Mouse (Mus musculus): ENCODE measurements around the gene Gm14327. TPM values are rescaled to one million over a fixed set of nuclear protein-coding genes. Genes with fewer than 3 reads are reported as not detected.
"Not testable (repeated sequence)": the region's sequence is repeated elsewhere in the genome, so short reads cannot be mapped to it uniquely, and the experiment has no call there.

Gm14327 gene
- polyA plus RNA-seq (2016; fragmentation: Nextera tagmentation; extraction: Ambion mirVana), result 2.0 and 2.1 TPM in 2 replicates

- not testable (repeated sequence) for H3K27me3 ChIP-seq (ENCODE audit: poor library complexity, severe bottlenecking); H3K9me3 ChIP-seq; H3K36me3 ChIP-seq (replicated peaks); H3K27ac ChIP-seq; H3K4me1 ChIP-seq; DNase-seq (ENCODE audit: extremely low spot score, low spot score)
- WGBS, result 61% methylated on average over 10 of the region's 13 CpGs
- H3K4me3 ChIP-seq, result peak within 1 kb of the TSS; percentile 32; the same call in 1 of the 2 replicates
Measured at GRCm38 (mm10) chr2:177897046-177897578, at the start of gene Gm14327. TSS of gene Gm14327 (plus strand) at chr2:177897096.

- H3K9me3 ChIP-seq; DNase-seq (ENCODE audit: extremely low spot score, low spot score); H3K27me3 ChIP-seq (ENCODE audit: poor library complexity, severe bottlenecking); H3K36me3 ChIP-seq (replicated peaks); H3K4me1 ChIP-seq; H3K4me3 ChIP-seq; H3K27ac ChIP-seq: not testable (repeated sequence)
- WGBS, result 86% methylated on average over 2 of the region's 2 CpGs
Measured at GRCm38 (mm10) chr2:177862254-177862653, 34.6 kb upstream of the Gm14327 start.

- not testable (repeated sequence) for H3K27ac ChIP-seq; H3K4me3 ChIP-seq; H3K9me3 ChIP-seq; DNase-seq (ENCODE audit: extremely low spot score, low spot score); H3K4me1 ChIP-seq; H3K27me3 ChIP-seq (ENCODE audit: poor library complexity, severe bottlenecking); H3K36me3 ChIP-seq (replicated peaks)
- 93% methylated on average over 14 of the region's 14 CpGs for WGBS
Measured at GRCm38 (mm10) chr2:177887743-177888142, 9.2 kb upstream of the Gm14327 start.

GRCm38 (mm10) chr2:177898171-177898570, 1.3 kb downstream of the Gm14327 start:
- not testable (repeated sequence) for H3K27me3 ChIP-seq (ENCODE audit: poor library complexity, severe bottlenecking); H3K9me3 ChIP-seq; DNase-seq (ENCODE audit: extremely low spot score, low spot score); H3K4me3 ChIP-seq; H3K36me3 ChIP-seq (replicated peaks); H3K4me1 ChIP-seq; H3K27ac ChIP-seq
- 84% methylated on average over 2 of the region's 3 CpGs for WGBS

- not testable (repeated sequence) for H3K4me3 ChIP-seq; H3K4me1 ChIP-seq; H3K27me3 ChIP-seq (ENCODE audit: poor library complexity, severe bottlenecking); H3K36me3 ChIP-seq (replicated peaks); H3K27ac ChIP-seq; H3K9me3 ChIP-seq; DNase-seq (ENCODE audit: extremely low spot score, low spot score)
- 92% methylated on average over 5 of the region's 12 CpGs for WGBS
Measured at GRCm38 (mm10) chr2:177903276-177903675, 6.4 kb downstream of the Gm14327 start.

GRCm38 (mm10) chr2:177925563-177926103, 28.7 kb downstream of the Gm14327 start, which contains the start of gene Zfp972:
TSS of gene Zfp972 (minus strand) at chr2:177925613.
- not testable (repeated sequence) for H3K27ac ChIP-seq; DNase-seq (ENCODE audit: extremely low spot score, low spot score); H3K4me3 ChIP-seq; H3K27me3 ChIP-seq (ENCODE audit: poor library complexity, severe bottlenecking); H3K4me1 ChIP-seq; H3K36me3 ChIP-seq (replicated peaks); H3K9me3 ChIP-seq
- WGBS, result 61% methylated on average over 4 of the region's 5 CpGs

Other genes with a start within 250 kb of the Gm14327 start
- gene Gm14322, start 137.8 kb upstream of the Gm14327 start, polyA plus RNA-seq (2016; fragmentation: Nextera tagmentation; extraction: Ambion mirVana), result 9.3 and 12.1 TPM in 2 replicates
- gene Gm14325, start 56.8 kb upstream of the Gm14327 start, polyA plus RNA-seq (2016; fragmentation: Nextera tagmentation; extraction: Ambion mirVana), result 42.2 and 43.8 TPM in 2 replicates
- 0.56 and 0.62 TPM in 2 replicates for gene Zfp972, start 28.5 kb downstream of the Gm14327 start, polyA plus RNA-seq (2016; fragmentation: Nextera tagmentation; extraction: Ambion mirVana)
- 20.0 and 20.5 TPM in 2 replicates for gene Gm14326, start 60.2 kb downstream of the Gm14327 start, polyA plus RNA-seq (2016; fragmentation: Nextera tagmentation; extraction: Ambion mirVana)
- gene Zfp971, start 126.2 kb downstream of the Gm14327 start, polyA plus RNA-seq (2016; fragmentation: Nextera tagmentation; extraction: Ambion mirVana), result 14.2 and 15.6 TPM in 2 replicates
- 18.4 and 19.9 TPM in 2 replicates for gene Zfp931, start 181.4 kb downstream of the Gm14327 start, polyA plus RNA-seq (2016; fragmentation: Nextera tagmentation; extraction: Ambion mirVana)
- 4.2 and 4.9 TPM in 2 replicates for gene Phactr3, start 221.9 kb downstream of the Gm14327 start, polyA plus RNA-seq (2016; fragmentation: Nextera tagmentation; extraction: Ambion mirVana)